Mouse (Mus musculus) liver, postnatal 0 days (tissue): ENCODE measurements around the gene Lyz1.

Experiments used
- CTCF ChIP-seq: sonication (generic); IDR thresholded peaks from 2 replicates; pipeline ENCODE4 v1.5.1; 2016; ENCODE audit warnings: antibody characterized with exemption, low read depth
- EP300 ChIP-seq: IDR thresholded peaks from 2 replicates; pipeline ENCODE4 v1.6.1; 2016; ENCODE audit warnings: antibody characterized with exemption, low read depth, mild to moderate bottlenecking

- no peak for TF ChIP-seq EP300
- TF ChIP-seq CTCF: no peak
Observed at GRCm38 (mm10) chr10:117288197-117289033, 4.3 kb downstream of the Lyz1 start.
